19 mouse cellular contexts compared by ENCODE assay signal in the genomic region with DNA sequence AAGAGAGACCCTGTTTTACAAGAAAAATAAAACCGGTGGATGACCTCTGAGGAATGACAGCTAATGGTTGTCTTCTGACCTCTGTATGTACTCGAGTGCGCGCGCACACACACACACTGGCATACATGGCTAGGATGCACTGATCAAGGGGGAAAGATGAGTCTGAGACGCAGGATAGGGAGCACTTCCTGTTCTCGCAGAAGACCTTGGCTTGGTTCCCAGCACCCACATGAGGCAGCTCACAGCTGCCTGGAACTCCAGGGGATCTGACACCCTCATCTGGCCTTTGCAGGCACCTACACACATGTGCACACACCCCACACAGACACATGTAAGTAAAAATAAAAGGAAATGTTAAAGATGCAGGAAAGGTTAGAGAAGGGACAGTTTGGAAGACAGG. TPM values are rescaled to one million over a fixed set of nuclear protein-coding genes. Genes with fewer than 3 reads are reported as not detected.
DNase-seq lines count a peak whose midpoint lies in the region; TF ChIP-seq lines count a peak whose summit lies in the region.
"Had no signal": no experiment of that assay in that cellular context is flagged by ENCODE, and none has a peak within 500 bp of the region (broad histone marks: within the 10 kb centered on the region; RNA-seq: fewer than 3 reads in every experiment).

No protein-coding gene starts in this region.

- WGBS in embryonic facial prominence, embryonic 10.5 days, result 90% methylated on average over 7 of the region's 7 CpGs

- H3K36me3 ChIP-seq in testis, adult 2 months (ENCODE audit: control insufficient read depth, insufficient read depth, low read length), result no peaks in the 10 kb centered on the region
- H3K36me3 ChIP-seq in embryonic facial prominence, embryonic 10.5 days (replicated peaks), result no peaks in the 10 kb centered on the region
- H3K36me3 ChIP-seq: embryonic facial prominence, embryonic 13.5 days; embryonic facial prominence, embryonic 15.5 days; forebrain, embryonic 10.5 days; forebrain, embryonic 12.5 days had no signal

- TF ChIP-seq CTCF in testis, adult 2 months (IDR thresholded peaks at IDR 0.05; ENCODE audit: control insufficient read depth, insufficient read depth, insufficient replicate concordance, low read depth, low read length), result 0 out of 2 replicates have a peak, but pooled peaks have one; percentile 5

- no peak overlapping the region for H3K27ac ChIP-seq in testis, adult 2 months (ENCODE audit: control insufficient read depth, insufficient read depth, low read depth, low read length)
- no peak overlapping the region for H3K27ac ChIP-seq in embryonic facial prominence, embryonic 10.5 days (replicated peaks)
- H3K27ac ChIP-seq: embryonic facial prominence, embryonic 13.5 days; embryonic facial prominence, embryonic 15.5 days; forebrain, embryonic 10.5 days; forebrain, embryonic 12.5 days had no signal

- DNase-seq in cerebellum, adult 11-12 months, result peak; percentile 32
- DNase-seq in cerebellum, adult 18-20 months, result no peak
- DNase-seq in testis, postnatal 10 days (ENCODE audit: low spot score), result no peak
- peak; percentile 5 for DNase-seq in MEL-GATA-1-ER (ENCODE audit: extremely low read depth, low read depth)
- DNase-seq in embryonic facial prominence, embryonic 10.5 days (ENCODE audit: low spot score), result no peak
- DNase-seq: adrenal gland, adult 2 months; adrenal gland, postnatal 10 days; cerebellum, adult 2 months; cerebellum, adult 9-10 months had no signal

- TF ChIP-seq POLR2A in testis, adult 2 months (IDR thresholded peaks at IDR 0.05; ENCODE audit: control insufficient read depth, low read depth, low read length), result no peak

- H3K4me3 ChIP-seq in testis, adult 2 months (ENCODE audit: control insufficient read depth, low read depth, low read length), result no peak overlapping the region
- H3K4me3 ChIP-seq in embryonic facial prominence, embryonic 10.5 days, result no peak overlapping the region
- H3K4me3 ChIP-seq: embryonic facial prominence, embryonic 13.5 days; embryonic facial prominence, embryonic 15.5 days; erythroblast, embryonic 14.5 days; forebrain, embryonic 10.5 days; forebrain, embryonic 12.5 days had no signal

- no peaks in the 10 kb centered on the region for H3K4me1 ChIP-seq in testis, adult 2 months (ENCODE audit: control insufficient read depth, insufficient read depth, low read length)
- peaks cover 9% of the 10 kb centered on the region; the same call in 1 of the 2 replicates for H3K4me1 ChIP-seq in embryonic facial prominence, embryonic 10.5 days
- H3K4me1 ChIP-seq: embryonic facial prominence, embryonic 15.5 days; forebrain, embryonic 10.5 days; forebrain, embryonic 12.5 days had no signal

- H3K27me3 ChIP-seq in testis, adult 2 months (ENCODE audit: control insufficient read depth, insufficient read depth, low read length), result no peaks in the 10 kb centered on the region
- H3K27me3 ChIP-seq in embryonic facial prominence, embryonic 10.5 days (replicated peaks; ENCODE audit: low read depth, poor library complexity, severe bottlenecking), result no peaks in the 10 kb centered on the region
- H3K27me3 ChIP-seq: embryonic facial prominence, embryonic 13.5 days; embryonic facial prominence, embryonic 15.5 days; forebrain, embryonic 12.5 days had no signal

- H3K9me3 ChIP-seq in embryonic facial prominence, embryonic 10.5 days, result no peaks in the 10 kb centered on the region
- H3K9me3 ChIP-seq: embryonic facial prominence, embryonic 13.5 days; embryonic facial prominence, embryonic 15.5 days; forebrain, embryonic 10.5 days; forebrain, embryonic 12.5 days had no signal

RNA-seq across cellular contexts. Expression of a gene that starts 21.5 kb away (rescaled TPM):
- 1.1 and 1.5 TPM in 2 replicates for polyA plus RNA-seq in testis, adult 2 months (2012; rRNA removed)
- 0.31 and 0.65 TPM in 2 replicates for polyA plus RNA-seq in embryonic facial prominence, embryonic 10.5 days (2016; fragmentation: Nextera tagmentation; extraction: Ambion mirVana)
- polyA plus RNA-seq: C2C12; erythroblast, embryonic 14.5 days had no signal

RNA-seq across cellular contexts. Expression of a gene that starts 43.6 kb away (rescaled TPM):
- polyA plus RNA-seq in testis, adult 2 months (2012; rRNA removed), result not detected in 2 replicates
- polyA plus RNA-seq in embryonic facial prominence, embryonic 10.5 days (2016; fragmentation: Nextera tagmentation; extraction: Ambion mirVana), result not detected in 2 replicates
- polyA plus RNA-seq: C2C12; embryonic facial prominence, embryonic 11.5 days; embryonic facial prominence, embryonic 13.5 days; embryonic facial prominence, embryonic 15.5 days; erythroblast, embryonic 14.5 days; forebrain, embryonic 10.5 days; forebrain, embryonic 12.5 days; forebrain, embryonic 14.5 days; forebrain, embryonic 16.5 days had no signal

Comparison
In these comparisons a context has a peak if more than half of its experiments do, and no peak if none do; other contexts are left out.
1. DNase-seq: peak in cerebellum, adult 11-12 months (single experiment) and MEL-GATA-1-ER (single experiment); none in cerebellum, adult 18-20 months (0 of 2), testis, postnatal 10 days (single experiment) and embryonic facial prominence, embryonic 10.5 days (single experiment).